Mouse (Mus musculus): ENCODE results near the gene Apoo.
"Not testable (repeated sequence)": the region's sequence is repeated elsewhere in the genome, so short reads cannot be mapped to it uniquely, and the experiment has no call there.

Apoo gene

GRCm38 (mm10) chrX:94366670-94367241 lies at the start of gene Apoo, which contains the start of gene Fam90a1b:
Gene Apoo, plus strand, starts transcription at chrX:94367117.
Gene Fam90a1b, minus strand, starts transcription at chrX:94366777.
- peak; percentile 97 for DNase-seq (ENCODE audit: low read depth, low spot score)

- no peak for DNase-seq (ENCODE audit: low read depth, low spot score)
Observed at GRCm38 (mm10) chrX:94321036-94321902, 45.6 kb upstream of the Apoo start.

GRCm38 (mm10) chrX:94343638-94344037 lies 23.3 kb upstream of the Apoo start:
- DNase-seq (ENCODE audit: low read depth, low spot score) = not testable (repeated sequence)

GRCm38 (mm10) chrX:94365381-94365925 lies 1.5 kb upstream of the Apoo start:
- peak; percentile 25 for DNase-seq (ENCODE audit: low read depth, low spot score)

GRCm38 (mm10) chrX:94366029-94366428 lies 888 bp upstream of the Apoo start:
- DNase-seq (ENCODE audit: low read depth, low spot score) = peak; percentile 38

- no peak for DNase-seq (ENCODE audit: low read depth, low spot score)
Observed at GRCm38 (mm10) chrX:94367248-94367647, 331 bp downstream of the Apoo start.

- no peak for DNase-seq (ENCODE audit: low read depth, low spot score)
Observed at GRCm38 (mm10) chrX:94378734-94379133, 11.8 kb downstream of the Apoo start.

GRCm38 (mm10) chrX:94408975-94409374 lies 42.1 kb downstream of the Apoo start:
- peak; percentile 1 for DNase-seq (ENCODE audit: low read depth, low spot score)

- no peak for DNase-seq (ENCODE audit: low read depth, low spot score)
Observed at GRCm38 (mm10) chrX:94420210-94420609, 53.3 kb downstream of the Apoo start.

- DNase-seq (ENCODE audit: low read depth, low spot score) = peak; percentile 9
Observed at GRCm38 (mm10) chrX:94431548-94432375, 64.8 kb downstream of the Apoo start.

GRCm38 (mm10) chrX:94445427-94445826 lies 78.5 kb downstream of the Apoo start:
- DNase-seq (ENCODE audit: low read depth, low spot score) = not testable (repeated sequence)

GRCm38 (mm10) chrX:94446021-94446420 lies 79.1 kb downstream of the Apoo start:
- not testable (repeated sequence) for DNase-seq (ENCODE audit: low read depth, low spot score)

- not testable (repeated sequence) for DNase-seq (ENCODE audit: low read depth, low spot score)
Observed at GRCm38 (mm10) chrX:94450047-94450881, 83.3 kb downstream of the Apoo start.

GRCm38 (mm10) chrX:94459346-94459745 lies 92.4 kb downstream of the Apoo start:
- DNase-seq (ENCODE audit: low read depth, low spot score) = no peak

- DNase-seq (ENCODE audit: low read depth, low spot score) = not testable (repeated sequence)
Observed at GRCm38 (mm10) chrX:94461513-94461912, 94.6 kb downstream of the Apoo start.

GRCm38 (mm10) chrX:94462604-94463429 lies 95.9 kb downstream of the Apoo start:
- DNase-seq (ENCODE audit: low read depth, low spot score) = not testable (repeated sequence)
